8 mouse cellular contexts compared by ENCODE assay signal in genomic region chr7:30325364-30325763, GRCm38 (mm10). TPM values are rescaled to one million over a fixed set of nuclear protein-coding genes. Genes with fewer than 3 reads are reported as not detected.
A peak's percentile ranks its signal among the peaks of the same experiment; 100 is the strongest.
DNase-seq lines count a peak whose midpoint lies in the region; ATAC-seq and TF ChIP-seq lines count a peak whose summit lies in the region.
"Had no signal": no experiment of that assay in that cellular context is flagged by ENCODE, and none has a peak within 500 bp of the region (broad histone marks: within the 10 kb centered on the region; RNA-seq: fewer than 3 reads in every experiment).

No protein-coding gene starts in this region.

- WGBS in kidney, postnatal 0 days = 57% methylated on average over 2 of the region's 2 CpGs
- 50% methylated on average over 2 of the region's 2 CpGs for WGBS in lung, embryonic 14.5 days
- WGBS in stomach, postnatal 0 days = 42% methylated on average over 2 of the region's 2 CpGs

- H3K4me2 ChIP-seq in kidney, postnatal 0 days (ENCODE audit: low read length) = no peak overlapping the region
- H3K4me2 ChIP-seq in lung, embryonic 14.5 days = no peak overlapping the region
- H3K4me2 ChIP-seq in stomach, postnatal 0 days (replicated peaks; ENCODE audit: low read depth) = no peak overlapping the region
- H3K4me2 ChIP-seq: lung, embryonic 15.5 days had no signal

- H3K9me3 ChIP-seq in kidney, postnatal 0 days (replicated peaks; ENCODE audit: low read length) = no peaks in the 10 kb centered on the region
- H3K9me3 ChIP-seq in G1E (replicated peaks) = 0 out of 2 replicates have a peak, but pooled peaks cover 3% of the 10 kb centered on the region
- H3K9me3 ChIP-seq in lung, embryonic 14.5 days (ENCODE audit: low read depth, low read length) = 0 out of 2 replicates have a peak, but pooled peaks cover 3% of the 10 kb centered on the region
- no peaks in the 10 kb centered on the region for H3K9me3 ChIP-seq in stomach, postnatal 0 days (ENCODE audit: control insufficient read depth, low read length)
- H3K9me3 ChIP-seq: lung, embryonic 15.5 days had no signal

- H3K9ac ChIP-seq in kidney, postnatal 0 days (ENCODE audit: low read depth, low read length) = no peak overlapping the region
- H3K9ac ChIP-seq in lung, embryonic 14.5 days = no peak overlapping the region
- no peak overlapping the region for H3K9ac ChIP-seq in stomach, postnatal 0 days (ENCODE audit: low read length)
- H3K9ac ChIP-seq: lung, embryonic 15.5 days had no signal

- no peak for TF ChIP-seq EP300 in stomach, postnatal 0 days (optimal IDR thresholded peaks at IDR 0.05)

- no peak overlapping the region for H3K4me3 ChIP-seq in kidney, postnatal 0 days (replicated peaks; ENCODE audit: low read depth, low read length)
- no peak overlapping the region for H3K4me3 ChIP-seq in G1E (ENCODE audit: low read depth, low read length)
- H3K4me3 ChIP-seq in lung, embryonic 14.5 days (ENCODE audit: low read depth, low read length) = no peak overlapping the region
- H3K4me3 ChIP-seq in stomach, postnatal 0 days (ENCODE audit: low read depth, low read length) = no peak overlapping the region
- H3K4me3 ChIP-seq: lung, embryonic 15.5 days had no signal

- no peak for ATAC-seq in kidney, postnatal 0 days (replicated peaks; ENCODE audit: low FRiP score, low read depth)
- no peak for ATAC-seq in G1E (ENCODE audit: extremely low read depth, insufficient number of reproducible peaks, low FRiP score, poor library complexity, severe bottlenecking)
- no peak for ATAC-seq in lung, embryonic 14.5 days (ENCODE audit: insufficient read depth)
- ATAC-seq in stomach, postnatal 0 days (ENCODE audit: low FRiP score, low TSS enrichment) = no peak

- peak; percentile 75 for TF ChIP-seq CTCF in kidney, postnatal 0 days (IDR thresholded peaks at IDR 0.05; ENCODE audit: low read depth)
- TF ChIP-seq CTCF in G1E (IDR thresholded peaks at IDR 0.05; ENCODE audit: low read depth, low read length) = peak; percentile 83
- TF ChIP-seq CTCF in lung, embryonic 14.5 days (IDR thresholded peaks at IDR 0.05; ENCODE audit: low read depth) = peak; percentile 74
- peak; percentile 76 for TF ChIP-seq CTCF in stomach, postnatal 0 days (IDR thresholded peaks at IDR 0.05; ENCODE audit: low read depth)

- H3K36me3 ChIP-seq in kidney, postnatal 0 days (ENCODE audit: insufficient read depth, low read length) = no peaks in the 10 kb centered on the region
- peaks cover 7% of the 10 kb centered on the region for H3K36me3 ChIP-seq in G1E (replicated peaks)
- H3K36me3 ChIP-seq in lung, embryonic 14.5 days (ENCODE audit: insufficient read depth) = no peaks in the 10 kb centered on the region
- H3K36me3 ChIP-seq in stomach, postnatal 0 days (ENCODE audit: control insufficient read depth, insufficient read depth, low read length) = no peaks in the 10 kb centered on the region
- H3K36me3 ChIP-seq: lung, embryonic 15.5 days had no signal

- no peaks in the 10 kb centered on the region for H3K27me3 ChIP-seq in kidney, postnatal 0 days (ENCODE audit: insufficient read depth, low read length)
- peaks cover 18% of the 10 kb centered on the region for H3K27me3 ChIP-seq in G1E (ENCODE audit: insufficient read depth, low read length)
- no peaks in the 10 kb centered on the region for H3K27me3 ChIP-seq in lung, embryonic 14.5 days (ENCODE audit: insufficient read depth, low read length)
- no peaks in the 10 kb centered on the region for H3K27me3 ChIP-seq in stomach, postnatal 0 days (ENCODE audit: control insufficient read depth, insufficient read depth, low read length)
- H3K27me3 ChIP-seq: lung, embryonic 15.5 days had no signal

- no peak overlapping the region for H3K27ac ChIP-seq in kidney, postnatal 0 days
- H3K27ac ChIP-seq in lung, embryonic 14.5 days (ENCODE audit: low read depth) = no peak overlapping the region
- no peak overlapping the region for H3K27ac ChIP-seq in stomach, postnatal 0 days (replicated peaks)
- H3K27ac ChIP-seq: lung, embryonic 15.5 days had no signal

- DNase-seq in kidney, postnatal 0 days (ENCODE audit: low spot score) = peak; percentile 35
- no peak for DNase-seq in kidney, postnatal 14 days
- no peak for DNase-seq in G1E (ENCODE audit: low spot score)
- DNase-seq in c-Kit-positive CD71-positive TER-119-negative erythroid progenitor cells, embryonic 14.5 days (ENCODE audit: low read depth) = peak; percentile 56
- DNase-seq in lung, embryonic 14.5 days = peak; percentile 59
- peak; percentile 61 for DNase-seq in stomach, postnatal 0 days (ENCODE audit: low spot score)
- no peak for DNase-seq in frontal cortex, postnatal 25 days (ENCODE audit: low spot score in 2 of 2)

- peaks cover 5% of the 10 kb centered on the region; the same call in 1 of the 2 replicates for H3K4me1 ChIP-seq in kidney, postnatal 0 days (replicated peaks; ENCODE audit: insufficient read depth, low read length)
- peaks cover 28% of the 10 kb centered on the region for H3K4me1 ChIP-seq in G1E (ENCODE audit: insufficient read depth, low read depth, low read length)
- H3K4me1 ChIP-seq in lung, embryonic 14.5 days (ENCODE audit: insufficient read depth) = peaks cover 20% of the 10 kb centered on the region; the same call in 1 of the 2 replicates
- H3K4me1 ChIP-seq in stomach, postnatal 0 days (replicated peaks; ENCODE audit: control insufficient read depth, insufficient read depth) = no peaks in the 10 kb centered on the region; the same call in 1 of the 2 replicates

RNA-seq across cellular contexts. Expression of gene Sdhaf1, which starts 1.7 kb away (rescaled TPM):
- 32.0 and 35.1 TPM in 2 replicates for polyA plus RNA-seq in kidney, postnatal 0 days (2015; fragmentation: Nextera tagmentation; extraction: Ambion mirVana)
- total RNA-seq in G1E (2014; fragmentation: Nextera tagmentation) = 4.1 and 4.3 TPM in 2 replicates
- total RNA-seq in G1E (2017) = 8.9 and 11.4 TPM in 2 replicates
- 9.2 and 11.7 TPM in 2 replicates for polyA plus RNA-seq in G1E (2012)
- 21.3 and 22.7 TPM in 2 replicates for polyA plus RNA-seq in lung, embryonic 14.5 days (2014; fragmentation: Nextera tagmentation; extraction: Ambion mirVana)
- 19.1 and 20.2 TPM in 2 replicates for polyA plus RNA-seq in stomach, postnatal 0 days (2015; fragmentation: Nextera tagmentation; extraction: Ambion mirVana)

RNA-seq across cellular contexts. Expression of gene E130208F15Rik, which starts 3.8 kb away (rescaled TPM):
- polyA plus RNA-seq in kidney, postnatal 0 days (2015; fragmentation: Nextera tagmentation; extraction: Ambion mirVana) = not detected in 2 replicates
- total RNA-seq in G1E (2014; fragmentation: Nextera tagmentation) = 1.3 and 1.6 TPM in 2 replicates
- 2.3 and 2.4 TPM in 2 replicates for total RNA-seq in G1E (2017)
- 0.49 and 0.85 TPM in 2 replicates for polyA plus RNA-seq in G1E (2012)
- polyA plus RNA-seq in lung, embryonic 14.5 days (2014; fragmentation: Nextera tagmentation; extraction: Ambion mirVana) = not detected in 2 replicates
- polyA plus RNA-seq in stomach, postnatal 0 days (2015; fragmentation: Nextera tagmentation; extraction: Ambion mirVana) = not detected in 2 replicates
- polyA plus RNA-seq: lung, embryonic 15.5 days had no signal

RNA-seq across cellular contexts. Expression of gene Syne4, which starts 10.8 kb away (rescaled TPM):
- 79.0 and 88.4 TPM in 2 replicates for polyA plus RNA-seq in kidney, postnatal 0 days (2015; fragmentation: Nextera tagmentation; extraction: Ambion mirVana)
- 2.1 and 5.4 TPM in 2 replicates for total RNA-seq in G1E (2014; fragmentation: Nextera tagmentation)
- 1.0 and 2.6 TPM in 2 replicates for total RNA-seq in G1E (2017)
- 2.8 and 4.0 TPM in 2 replicates for polyA plus RNA-seq in G1E (2012)
- polyA plus RNA-seq in lung, embryonic 14.5 days (2014; fragmentation: Nextera tagmentation; extraction: Ambion mirVana) = 21.9 and 23.2 TPM in 2 replicates
- polyA plus RNA-seq in stomach, postnatal 0 days (2015; fragmentation: Nextera tagmentation; extraction: Ambion mirVana) = 13.5 and 14.2 TPM in 2 replicates

RNA-seq across cellular contexts. Expression of gene Alkbh6, which starts 16.8 kb away (rescaled TPM):
- 95.3 and 101 TPM in 2 replicates for polyA plus RNA-seq in kidney, postnatal 0 days (2015; fragmentation: Nextera tagmentation; extraction: Ambion mirVana)
- total RNA-seq in G1E (2014; fragmentation: Nextera tagmentation) (17.2 and 22.1 TPM in 2 replicates), G1E (2017) (18.5 and 24.1 TPM in 2 replicates)
- 44.2 and 52.2 TPM in 2 replicates for polyA plus RNA-seq in G1E (2012)
- polyA plus RNA-seq in lung, embryonic 14.5 days (2014; fragmentation: Nextera tagmentation; extraction: Ambion mirVana) = 72.1 and 73.1 TPM in 2 replicates
- polyA plus RNA-seq in stomach, postnatal 0 days (2015; fragmentation: Nextera tagmentation; extraction: Ambion mirVana) = 55.4 and 58.8 TPM in 2 replicates

RNA-seq across cellular contexts. Expression of gene Clip3, which starts 33.8 kb away (rescaled TPM):
- polyA plus RNA-seq in kidney, postnatal 0 days (2015; fragmentation: Nextera tagmentation; extraction: Ambion mirVana) = 22.7 and 23.3 TPM in 2 replicates
- not detected in 2 replicates for total RNA-seq in G1E (2014; fragmentation: Nextera tagmentation)
- total RNA-seq in G1E (2017) = 0.33 TPM in 1 of 2 replicates, not detected in the other
- polyA plus RNA-seq in G1E (2012) = not detected in 2 replicates
- polyA plus RNA-seq in lung, embryonic 14.5 days (2014; fragmentation: Nextera tagmentation; extraction: Ambion mirVana) = 31.1 and 41.9 TPM in 2 replicates
- 9.6 and 10.2 TPM in 2 replicates for polyA plus RNA-seq in stomach, postnatal 0 days (2015; fragmentation: Nextera tagmentation; extraction: Ambion mirVana)

Comparison
In these comparisons a context has a peak if more than half of its experiments do, and no peak if none do; other contexts are left out.
1. DNase-seq: peak in kidney, postnatal 0 days (single experiment), c-Kit-positive CD71-positive TER-119-negative erythroid progenitor cells, embryonic 14.5 days (single experiment), lung, embryonic 14.5 days (single experiment) and stomach, postnatal 0 days (single experiment); none in kidney, postnatal 14 days (single experiment), G1E (single experiment) and frontal cortex, postnatal 25 days (0 of 2).
2. Peak in every context shown above with its lines, with median percentiles within 50 percentile points of each other: CTCF ChIP-seq.